Mouse (Mus musculus): ENCODE data around the gene Lpcat4. TPM values are rescaled to one million over a fixed set of nuclear protein-coding genes. Genes with fewer than 3 reads are reported as not detected.

Lpcat4 gene
- polyA plus RNA-seq (2015; fragmentation: Nextera tagmentation; extraction: Ambion mirVana), result 39.7 and 54.7 TPM in 2 replicates

- H3K9ac ChIP-seq (ENCODE audit: low read length), result peak within 1 kb of the TSS; percentile 92
- H3K4me3 ChIP-seq (replicated peaks; ENCODE audit: low read length), result peak within 1 kb of the TSS; percentile 86
- H3K4me1 ChIP-seq (ENCODE audit: control insufficient read depth, insufficient read depth, low read length), result peaks cover 21% of the 10 kb centered on the region
- H3K27me3 ChIP-seq (ENCODE audit: control insufficient read depth, insufficient read depth, low read length), result no peaks in the 10 kb centered on the region
- H3K27ac ChIP-seq (ENCODE audit: low read length), result peak within 1 kb of the TSS; percentile 97
- 0% methylated on average over 83 of the region's 94 CpGs for WGBS
- no peaks in the 10 kb centered on the region for H3K36me3 ChIP-seq (ENCODE audit: control insufficient read depth, insufficient read depth, low read length)
- peak within 1 kb of the TSS; percentile 97 for H3K4me2 ChIP-seq (ENCODE audit: low read depth, low read length)
- ATAC-seq (ENCODE audit: insufficient read depth, low FRiP score), result peak; percentile 86
- H3K9me3 ChIP-seq (replicated peaks; ENCODE audit: control insufficient read depth, low read length), result no peaks in the 10 kb centered on the region
These were observed at the start of gene Lpcat4 for GRCm38 (mm10) chr2:112239212-112239934. Gene Lpcat4 (plus strand): TSS chr2:112239468.

- Histone ChIP-seq H3K9ac (ENCODE audit: low read length) (no peak overlapping the region), H3K9me3 (replicated peaks; ENCODE audit: control insufficient read depth, low read length) (no peaks in the 10 kb centered on the region), H3K27me3 (ENCODE audit: control insufficient read depth, insufficient read depth, low read length) (no peaks in the 10 kb centered on the region), H3K4me3 (replicated peaks; ENCODE audit: low read length) (no peak overlapping the region), H3K4me2 (ENCODE audit: low read depth, low read length) (no peak overlapping the region), H3K36me3 (ENCODE audit: control insufficient read depth, insufficient read depth, low read length) (no peaks in the 10 kb centered on the region), H3K4me1 (ENCODE audit: control insufficient read depth, insufficient read depth, low read length) (no peaks in the 10 kb centered on the region), H3K27ac (ENCODE audit: low read length) (no peak overlapping the region)
- WGBS, result 0% methylated on average over 2 of the region's 2 CpGs
- no peak for ATAC-seq (ENCODE audit: insufficient read depth, low FRiP score)
These were observed 42.4 kb upstream of the Lpcat4 start for GRCm38 (mm10) chr2:112196859-112197258.

GRCm38 (mm10) chr2:112203056-112203455, 36.2 kb upstream of the Lpcat4 start:
- no peak for ATAC-seq (ENCODE audit: insufficient read depth, low FRiP score)
- Histone ChIP-seq H3K4me1 (ENCODE audit: control insufficient read depth, insufficient read depth, low read length) (no peaks in the 10 kb centered on the region), H3K36me3 (ENCODE audit: control insufficient read depth, insufficient read depth, low read length) (no peaks in the 10 kb centered on the region), H3K27me3 (ENCODE audit: control insufficient read depth, insufficient read depth, low read length) (no peaks in the 10 kb centered on the region), H3K9ac (ENCODE audit: low read length) (no peak overlapping the region), H3K4me3 (replicated peaks; ENCODE audit: low read length) (no peak overlapping the region), H3K27ac (ENCODE audit: low read length) (no peak overlapping the region), H3K9me3 (replicated peaks; ENCODE audit: control insufficient read depth, low read length) (no peaks in the 10 kb centered on the region), H3K4me2 (ENCODE audit: low read depth, low read length) (no peak overlapping the region)
- WGBS, result 38% methylated on average over 6 of the region's 6 CpGs

- no peaks in the 10 kb centered on the region for H3K27me3 ChIP-seq (ENCODE audit: control insufficient read depth, insufficient read depth, low read length)
- no peak overlapping the region for H3K9ac ChIP-seq (ENCODE audit: low read length)
- H3K4me2 ChIP-seq (ENCODE audit: low read depth, low read length), result no peak overlapping the region
- peak; percentile 47; the same call in 1 of the 2 replicates for ATAC-seq (ENCODE audit: insufficient read depth, low FRiP score)
- no peak overlapping the region for H3K27ac ChIP-seq (ENCODE audit: low read length)
- WGBS, result 61% methylated on average over 6 of the region's 6 CpGs
- no peaks in the 10 kb centered on the region for H3K9me3 ChIP-seq (replicated peaks; ENCODE audit: control insufficient read depth, low read length)
- no peaks in the 10 kb centered on the region for H3K4me1 ChIP-seq (ENCODE audit: control insufficient read depth, insufficient read depth, low read length)
- H3K36me3 ChIP-seq (ENCODE audit: control insufficient read depth, insufficient read depth, low read length), result no peaks in the 10 kb centered on the region
- no peak overlapping the region for H3K4me3 ChIP-seq (replicated peaks; ENCODE audit: low read length)
These were observed 29.1 kb upstream of the Lpcat4 start for GRCm38 (mm10) chr2:112210142-112210541.

- Histone ChIP-seq H3K27me3 (ENCODE audit: control insufficient read depth, insufficient read depth, low read length) (no peaks in the 10 kb centered on the region), H3K4me3 (replicated peaks; ENCODE audit: low read length) (no peak overlapping the region), H3K27ac (ENCODE audit: low read length) (no peak overlapping the region), H3K9me3 (replicated peaks; ENCODE audit: control insufficient read depth, low read length) (no peaks in the 10 kb centered on the region), H3K4me2 (ENCODE audit: low read depth, low read length) (no peak overlapping the region), H3K4me1 (ENCODE audit: control insufficient read depth, insufficient read depth, low read length) (no peaks in the 10 kb centered on the region), H3K36me3 (ENCODE audit: control insufficient read depth, insufficient read depth, low read length) (no peaks in the 10 kb centered on the region), H3K9ac (ENCODE audit: low read length) (no peak overlapping the region)
- 87% methylated on average over 2 of the region's 2 CpGs for WGBS
- no peak for ATAC-seq (ENCODE audit: insufficient read depth, low FRiP score)
These were observed 28.6 kb upstream of the Lpcat4 start for GRCm38 (mm10) chr2:112210699-112211098.

GRCm38 (mm10) chr2:112215977-112216376, 23.3 kb upstream of the Lpcat4 start:
- Histone ChIP-seq H3K4me3 (replicated peaks; ENCODE audit: low read length) (no peak overlapping the region), H3K36me3 (ENCODE audit: control insufficient read depth, insufficient read depth, low read length) (no peaks in the 10 kb centered on the region), H3K9ac (ENCODE audit: low read length) (no peak overlapping the region), H3K27me3 (ENCODE audit: control insufficient read depth, insufficient read depth, low read length) (no peaks in the 10 kb centered on the region), H3K4me1 (ENCODE audit: control insufficient read depth, insufficient read depth, low read length) (no peaks in the 10 kb centered on the region), H3K4me2 (ENCODE audit: low read depth, low read length) (no peak overlapping the region), H3K9me3 (replicated peaks; ENCODE audit: control insufficient read depth, low read length) (no peaks in the 10 kb centered on the region), H3K27ac (ENCODE audit: low read length) (no peak overlapping the region)
- no peak for ATAC-seq (ENCODE audit: insufficient read depth, low FRiP score)
- WGBS, result 9% methylated on average over 1 of the region's 1 CpGs

- Histone ChIP-seq H3K27ac (ENCODE audit: low read length) (no peak overlapping the region), H3K4me2 (ENCODE audit: low read depth, low read length) (no peak overlapping the region), H3K9ac (ENCODE audit: low read length) (no peak overlapping the region), H3K36me3 (ENCODE audit: control insufficient read depth, insufficient read depth, low read length) (no peaks in the 10 kb centered on the region), H3K27me3 (ENCODE audit: control insufficient read depth, insufficient read depth, low read length) (no peaks in the 10 kb centered on the region), H3K9me3 (replicated peaks; ENCODE audit: control insufficient read depth, low read length) (no peaks in the 10 kb centered on the region), H3K4me3 (replicated peaks; ENCODE audit: low read length) (no peak overlapping the region), H3K4me1 (ENCODE audit: control insufficient read depth, insufficient read depth, low read length) (no peaks in the 10 kb centered on the region)
- ATAC-seq (ENCODE audit: insufficient read depth, low FRiP score), result no peak
- 64% methylated on average over 6 of the region's 6 CpGs for WGBS
These were observed 21.7 kb upstream of the Lpcat4 start for GRCm38 (mm10) chr2:112217614-112218013.

- Histone ChIP-seq H3K9ac (ENCODE audit: low read length) (no peak overlapping the region), H3K36me3 (ENCODE audit: control insufficient read depth, insufficient read depth, low read length) (no peaks in the 10 kb centered on the region), H3K27ac (ENCODE audit: low read length) (no peak overlapping the region), H3K9me3 (replicated peaks; ENCODE audit: control insufficient read depth, low read length) (no peaks in the 10 kb centered on the region), H3K4me2 (ENCODE audit: low read depth, low read length) (no peak overlapping the region), H3K27me3 (ENCODE audit: control insufficient read depth, insufficient read depth, low read length) (no peaks in the 10 kb centered on the region), H3K4me3 (replicated peaks; ENCODE audit: low read length) (no peak overlapping the region), H3K4me1 (ENCODE audit: control insufficient read depth, insufficient read depth, low read length) (no peaks in the 10 kb centered on the region)
- 69% methylated on average over 5 of the region's 5 CpGs for WGBS
- ATAC-seq (ENCODE audit: insufficient read depth, low FRiP score), result no peak
These were observed 18.4 kb upstream of the Lpcat4 start for GRCm38 (mm10) chr2:112220880-112221279.

GRCm38 (mm10) chr2:112222607-112223006, 16.7 kb upstream of the Lpcat4 start:
- ATAC-seq (ENCODE audit: insufficient read depth, low FRiP score), result no peak
- Histone ChIP-seq H3K9me3 (replicated peaks; ENCODE audit: control insufficient read depth, low read length) (no peaks in the 10 kb centered on the region), H3K36me3 (ENCODE audit: control insufficient read depth, insufficient read depth, low read length) (no peaks in the 10 kb centered on the region), H3K27me3 (ENCODE audit: control insufficient read depth, insufficient read depth, low read length) (no peaks in the 10 kb centered on the region), H3K27ac (ENCODE audit: low read length) (no peak overlapping the region), H3K9ac (ENCODE audit: low read length) (no peak overlapping the region), H3K4me2 (ENCODE audit: low read depth, low read length) (no peak overlapping the region), H3K4me3 (replicated peaks; ENCODE audit: low read length) (no peak overlapping the region), H3K4me1 (ENCODE audit: control insufficient read depth, insufficient read depth, low read length) (no peaks in the 10 kb centered on the region)
- 65% methylated on average over 5 of the region's 5 CpGs for WGBS

All from stomach, embryonic 16.5 days (tissue).